Comparison of ENCODE assay signal across 9 mouse cellular contexts in genomic region chr13:94178401-94179040, GRCm38 (mm10).
DNase-seq lines count a peak whose midpoint lies in the region; ATAC-seq lines count a peak whose summit lies in the region.
"Had no signal": no experiment of that assay in that cellular context is flagged by ENCODE, and none has a peak within 500 bp of the region (broad histone marks: within the 10 kb centered on the region; RNA-seq: fewer than 3 reads in every experiment).

No protein-coding gene starts in this region.

- 56% methylated on average over 11 of the region's 11 CpGs for WGBS in hindbrain, embryonic 13.5 days
- WGBS in limb, embryonic 12.5 days = 69% methylated on average over 11 of the region's 11 CpGs

- no peaks in the 10 kb centered on the region for H3K9me3 ChIP-seq in hindbrain, embryonic 13.5 days
- H3K9me3 ChIP-seq in limb, embryonic 12.5 days = no peaks in the 10 kb centered on the region
- H3K9me3 ChIP-seq: liver, embryonic 15.5 days had no signal

- peaks cover 21% of the 10 kb centered on the region for H3K27me3 ChIP-seq in hindbrain, embryonic 13.5 days
- H3K27me3 ChIP-seq in limb, embryonic 12.5 days = 0 out of 2 replicates have a peak, but pooled peaks cover 5% of the 10 kb centered on the region

- DNase-seq in Muller cell, postnatal 12 days (ENCODE audit: inconsistent ontology term) = peak; percentile 95
- peak; percentile 58 to 80 for DNase-seq in frontal cortex, adult 2 months (ENCODE audit: extremely low spot score in 1 of 2, low spot score in 1 of 2)
- DNase-seq in telencephalon, adult 2 months (ENCODE audit: low read depth, low spot score) = peak; percentile 86
- no peak for DNase-seq in spleen, adult 12 weeks (ENCODE audit: low spot score)

- no peak overlapping the region for H3K4me3 ChIP-seq in hindbrain, embryonic 13.5 days
- H3K4me3 ChIP-seq in limb, embryonic 12.5 days (replicated peaks) = no peak overlapping the region
- H3K4me3 ChIP-seq: liver, embryonic 15.5 days had no signal

- H3K4me1 ChIP-seq in hindbrain, embryonic 13.5 days (replicated peaks) = peaks cover 39% of the 10 kb centered on the region
- H3K4me1 ChIP-seq in limb, embryonic 12.5 days (replicated peaks) = peaks cover 48% of the 10 kb centered on the region

- no peak overlapping the region for H3K4me2 ChIP-seq in hindbrain, embryonic 13.5 days
- no peak overlapping the region for H3K4me2 ChIP-seq in limb, embryonic 12.5 days
- H3K4me2 ChIP-seq: liver, embryonic 15.5 days had no signal

- peak; percentile 84 for ATAC-seq in cerebellum, adult (ENCODE audit: insufficient number of reproducible peaks, low FRiP score, low TSS enrichment)
- ATAC-seq in hindbrain, embryonic 13.5 days (ENCODE audit: low FRiP score) = peak; percentile 71
- ATAC-seq in limb, embryonic 12.5 days (ENCODE audit: insufficient number of reproducible peaks, insufficient read depth, low FRiP score, low TSS enrichment, low read depth) = 0 out of 2 replicates have a peak, but pooled peaks have one; percentile 24
- no peak for ATAC-seq in granulocyte monocyte progenitor cell, adult 5-6 weeks (replicated peaks; ENCODE audit: poor library complexity, severe bottlenecking)

- no peaks in the 10 kb centered on the region for H3K36me3 ChIP-seq in hindbrain, embryonic 13.5 days
- peaks cover 8% of the 10 kb centered on the region; the same call in 1 of the 2 replicates for H3K36me3 ChIP-seq in limb, embryonic 12.5 days
- H3K36me3 ChIP-seq: liver, embryonic 15.5 days had no signal

- no peak overlapping the region for H3K27ac ChIP-seq in hindbrain, embryonic 13.5 days
- peak overlapping the region; percentile 51 for H3K27ac ChIP-seq in limb, embryonic 12.5 days
- H3K27ac ChIP-seq: liver, embryonic 15.5 days had no signal

- no peak overlapping the region for H3K9ac ChIP-seq in hindbrain, embryonic 13.5 days
- H3K9ac ChIP-seq in limb, embryonic 12.5 days (replicated peaks) = no peak overlapping the region
- H3K9ac ChIP-seq: liver, embryonic 15.5 days had no signal
